Mouse (Mus musculus): ENCODE data around the gene Gprin1.
"Not testable (repeated sequence)": the region's sequence is repeated elsewhere in the genome, so short reads cannot be mapped to it uniquely, and the experiment has no call there.

Gprin1 gene

DNA sequence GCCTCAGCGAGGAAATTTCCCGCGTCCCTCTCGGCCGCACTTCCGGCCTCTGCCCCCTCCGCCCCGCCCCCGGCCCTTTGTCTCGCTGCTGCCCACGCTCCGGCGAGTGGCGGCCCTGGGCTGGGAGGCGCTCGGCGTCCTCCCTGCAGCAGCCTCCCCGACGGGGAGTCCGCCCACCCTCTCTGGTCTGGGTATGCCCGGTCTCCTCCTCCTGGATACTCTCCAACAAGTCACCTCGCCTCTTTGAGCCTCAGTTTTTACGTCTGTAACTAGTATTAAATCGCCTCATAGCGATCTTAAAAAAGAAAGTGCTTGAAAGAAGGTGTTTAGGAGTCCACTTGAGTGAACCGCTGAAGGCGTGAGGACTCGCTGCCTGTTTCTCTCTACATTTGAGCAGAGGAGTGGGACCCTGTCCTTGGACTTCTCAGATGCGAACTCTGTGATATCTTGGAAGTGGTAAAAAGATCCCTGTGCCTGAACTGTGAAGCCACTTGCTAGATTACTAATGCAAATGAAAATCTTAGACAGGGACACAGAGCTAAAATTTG is at the start of gene Gprin1:
Gene Gprin1 (minus strand): TSS at position 11 of the 548 bp plus-strand sequence.
- no peak for DNase-seq (ENCODE audit: low spot score in 2 of 2)

DNA sequence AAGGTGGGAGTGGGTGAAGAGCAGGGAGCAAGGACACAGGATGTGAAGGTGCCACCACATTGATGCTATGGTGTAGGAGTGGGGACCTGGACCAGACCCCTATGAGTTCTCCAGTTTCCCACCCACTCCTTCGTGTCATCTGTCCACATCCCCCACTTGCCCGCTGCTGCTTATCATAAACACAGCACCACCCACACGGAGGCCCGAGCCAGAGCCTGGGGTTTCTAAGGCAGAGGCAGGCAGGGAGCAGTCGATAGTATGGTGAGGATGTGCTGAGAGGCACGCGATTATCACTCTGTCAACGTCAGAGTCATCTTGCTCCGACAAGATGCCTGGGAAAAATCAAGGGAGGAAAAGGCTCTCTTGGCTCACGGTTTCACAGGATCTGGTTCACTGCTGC is 49.1 kb upstream of the Gprin1 start:
- DNase-seq (ENCODE audit: low spot score in 2 of 2) = no peak

DNA sequence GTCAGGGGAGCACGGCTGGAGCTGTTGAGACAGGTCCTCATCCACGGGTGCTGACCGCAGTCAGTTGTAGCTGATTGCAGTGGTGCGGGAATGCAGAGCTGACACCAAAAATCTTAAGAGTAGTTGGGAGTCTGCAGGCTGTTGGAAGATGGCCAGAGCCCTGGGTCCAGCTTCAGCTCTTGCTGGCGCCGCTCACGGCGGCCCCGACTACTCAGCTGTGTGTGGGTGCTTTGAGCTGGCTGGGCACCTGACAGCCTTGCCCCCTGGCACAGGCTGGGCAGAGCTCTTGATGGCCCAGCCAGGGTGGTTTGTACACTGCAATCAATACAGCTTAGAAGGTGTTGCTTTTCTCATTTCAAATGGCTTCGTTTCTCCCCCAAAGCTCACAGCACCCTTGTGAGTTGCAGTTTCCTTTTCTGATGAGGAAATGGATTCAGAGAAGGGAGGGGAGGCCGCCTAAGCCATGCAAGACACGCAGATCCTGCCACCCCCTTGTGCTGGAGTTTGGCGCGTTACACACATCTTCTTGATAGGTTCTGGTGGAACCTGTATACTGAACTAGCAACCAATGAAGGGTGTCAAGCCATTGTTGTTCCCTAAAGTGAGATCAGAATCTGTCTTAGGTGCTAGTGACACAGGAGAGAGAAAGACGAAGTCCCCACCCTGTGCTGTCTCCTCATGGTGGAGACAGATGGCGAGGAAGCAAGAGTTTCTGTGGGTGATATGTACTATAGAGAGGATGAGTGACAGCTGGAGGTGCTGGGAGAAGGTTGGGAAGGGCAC is 48.4 kb upstream of the Gprin1 start:
- DNase-seq (ENCODE audit: low spot score in 2 of 2) = no peak

DNA sequence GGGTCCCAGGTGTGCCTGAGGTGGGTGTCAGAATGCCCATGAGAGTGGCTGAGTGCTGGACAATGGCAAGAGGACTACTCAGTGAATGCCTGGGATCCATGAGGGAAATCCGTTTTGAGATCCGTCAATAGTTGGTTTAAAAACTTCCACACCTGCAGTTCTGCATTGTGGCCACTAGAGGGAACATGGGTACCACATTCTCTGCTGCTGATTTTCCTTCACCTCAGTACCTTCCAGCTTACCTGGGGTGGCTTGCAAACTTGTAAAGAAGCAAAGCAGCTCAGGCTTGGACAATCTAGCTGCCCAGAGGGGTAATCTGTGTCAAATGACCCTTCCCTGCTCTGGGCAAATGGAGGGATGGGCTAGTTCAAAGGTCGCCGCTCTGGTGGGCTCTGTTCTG is 47.7 kb upstream of the Gprin1 start:
- DNase-seq (ENCODE audit: low spot score in 2 of 2) = peak in 1 of 2 experiments; percentile 44

DNA sequence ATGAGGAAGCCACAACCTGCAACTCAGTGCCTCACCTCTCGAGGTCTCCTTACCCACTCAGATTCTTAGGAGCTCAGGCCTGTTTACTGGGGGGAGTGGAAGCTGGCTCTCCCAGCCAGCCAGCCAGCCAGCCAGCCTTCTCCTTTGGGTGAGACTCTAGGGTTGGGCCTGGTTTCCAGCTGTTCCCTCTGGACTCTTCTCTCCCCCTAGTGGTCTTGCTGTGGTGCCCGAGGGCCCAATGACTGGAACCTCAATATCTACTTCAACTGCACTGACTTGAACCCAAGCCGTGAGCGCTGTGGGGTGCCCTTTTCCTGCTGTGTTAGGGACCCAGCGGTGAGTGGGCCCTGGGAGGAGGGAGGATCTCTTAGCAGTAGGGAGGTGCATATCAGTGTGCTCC is 45.2 kb upstream of the Gprin1 start:
- DNase-seq (ENCODE audit: low spot score in 2 of 2) = no peak

DNA sequence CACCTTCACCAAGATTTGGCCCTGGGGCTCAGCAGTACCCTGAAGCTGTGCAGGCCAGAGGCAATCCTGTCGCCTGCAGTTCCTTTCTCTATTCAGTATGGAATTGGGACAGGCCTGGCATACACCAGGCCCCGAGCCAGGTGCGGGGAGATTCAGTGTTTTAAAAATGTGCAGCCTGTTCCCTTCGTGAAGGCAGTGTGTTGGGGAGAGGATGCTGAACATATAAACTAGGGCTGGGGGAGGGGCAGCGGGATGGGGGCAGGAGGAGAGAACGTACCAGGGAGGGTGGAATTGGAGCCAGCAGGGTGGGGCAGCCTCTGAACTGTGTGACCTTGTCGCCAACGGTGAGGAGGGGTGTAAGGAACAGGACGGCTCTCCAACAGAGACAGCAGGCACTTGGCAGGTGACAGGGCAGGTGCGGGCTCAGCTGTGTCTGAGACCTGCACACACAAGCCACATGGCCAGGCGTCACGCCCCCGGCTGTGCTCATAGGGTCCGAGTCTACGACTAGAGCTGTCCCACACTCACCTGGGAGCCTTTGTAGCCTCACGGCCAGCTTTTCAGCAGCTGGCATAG is 44.4 kb upstream of the Gprin1 start:
- no peak for DNase-seq (ENCODE audit: low spot score in 2 of 2)

DNA sequence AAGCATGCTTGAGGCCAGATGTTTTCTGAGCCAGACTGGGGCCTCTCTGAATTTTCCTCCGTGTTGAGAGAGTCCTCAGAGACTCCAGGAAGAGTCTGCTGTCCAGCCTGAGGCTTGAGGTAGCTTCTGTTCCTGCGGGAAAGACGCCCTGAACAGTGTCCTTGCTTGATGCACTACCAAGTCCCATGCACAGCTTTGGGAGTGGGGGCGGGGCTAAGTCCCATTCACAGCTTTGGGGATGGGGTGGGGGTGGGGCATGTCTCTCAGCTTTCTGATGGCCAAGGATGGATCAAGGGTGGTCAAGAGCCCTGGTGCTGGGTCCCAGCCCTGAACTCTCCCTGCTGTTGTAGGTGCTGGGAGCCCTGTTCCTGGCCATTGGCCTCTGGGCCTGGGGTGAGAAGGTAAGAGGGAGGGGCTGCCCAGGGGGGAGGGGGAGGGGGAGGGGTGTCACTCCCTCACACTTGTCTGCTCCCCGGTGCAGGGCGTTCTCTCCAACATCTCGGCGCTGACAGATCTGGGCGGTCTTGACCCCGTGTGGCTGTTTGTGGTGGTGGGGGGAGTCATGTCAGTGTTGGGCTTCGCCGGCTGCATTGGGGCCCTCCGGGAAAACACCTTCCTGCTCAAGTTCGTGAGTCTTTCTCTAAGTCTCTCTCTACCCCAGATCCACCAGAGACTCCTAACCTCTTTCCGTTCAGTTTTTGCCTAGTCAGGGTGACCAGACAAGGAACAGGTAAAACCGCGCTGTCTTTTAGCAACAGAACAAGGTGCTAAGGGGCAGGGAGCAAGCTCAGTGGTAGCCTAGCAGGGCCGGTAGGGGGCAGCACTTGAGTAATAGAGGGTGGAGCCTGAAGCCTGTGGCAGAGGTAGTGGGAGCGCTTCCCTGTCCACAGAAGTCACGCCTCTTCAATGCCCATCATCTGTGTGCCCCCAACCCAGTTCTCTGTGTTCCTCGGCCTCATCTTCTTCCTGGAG is 42.9 kb upstream of the Gprin1 start:
- DNase-seq (ENCODE audit: low spot score in 2 of 2) = peak in 1 of 2 experiments; percentile 47

DNA sequence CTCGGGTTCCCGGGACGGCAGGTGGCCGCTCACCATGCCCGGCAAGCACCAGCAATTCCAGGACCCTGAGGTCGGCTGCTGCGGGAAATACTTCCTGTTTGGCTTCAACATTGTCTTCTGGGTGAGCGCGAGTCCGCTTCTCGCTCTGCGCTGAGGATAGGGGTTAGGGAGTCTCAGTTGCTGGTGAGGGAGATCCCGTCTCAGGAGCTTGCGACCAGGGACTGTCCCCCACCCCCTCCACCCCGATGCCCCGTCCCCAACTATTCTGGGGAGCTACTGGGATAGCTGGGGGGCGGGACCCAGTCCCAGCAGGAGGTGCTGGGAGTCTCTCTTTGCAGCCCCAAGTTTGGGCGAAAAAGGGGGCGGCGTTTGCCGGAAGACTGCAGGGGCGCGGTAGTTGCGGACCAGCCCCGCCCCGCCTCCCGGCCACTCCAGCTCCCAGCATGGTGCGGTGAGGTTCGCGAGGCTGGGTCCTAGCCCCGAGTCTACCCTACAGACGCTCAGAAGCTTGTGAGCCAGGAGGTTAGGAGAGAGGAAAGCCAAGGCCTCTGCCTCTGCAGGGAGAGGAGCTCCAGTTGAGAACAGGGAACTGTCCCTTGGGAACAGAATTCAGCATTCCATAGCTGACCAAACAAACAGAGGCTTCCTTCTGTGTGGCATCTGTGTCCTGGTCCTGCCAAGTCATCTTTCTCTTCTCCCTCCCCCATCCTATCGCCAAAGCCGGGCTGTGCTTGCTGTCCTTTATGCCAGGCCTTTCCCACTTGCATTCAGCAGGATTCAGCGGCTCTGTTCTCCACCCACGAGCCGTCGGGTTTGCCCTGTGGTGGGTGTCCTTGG is 40.1 kb upstream of the Gprin1 start:
- peak in 1 of 2 experiments; percentile 32 for DNase-seq (ENCODE audit: low spot score in 2 of 2)

DNA sequence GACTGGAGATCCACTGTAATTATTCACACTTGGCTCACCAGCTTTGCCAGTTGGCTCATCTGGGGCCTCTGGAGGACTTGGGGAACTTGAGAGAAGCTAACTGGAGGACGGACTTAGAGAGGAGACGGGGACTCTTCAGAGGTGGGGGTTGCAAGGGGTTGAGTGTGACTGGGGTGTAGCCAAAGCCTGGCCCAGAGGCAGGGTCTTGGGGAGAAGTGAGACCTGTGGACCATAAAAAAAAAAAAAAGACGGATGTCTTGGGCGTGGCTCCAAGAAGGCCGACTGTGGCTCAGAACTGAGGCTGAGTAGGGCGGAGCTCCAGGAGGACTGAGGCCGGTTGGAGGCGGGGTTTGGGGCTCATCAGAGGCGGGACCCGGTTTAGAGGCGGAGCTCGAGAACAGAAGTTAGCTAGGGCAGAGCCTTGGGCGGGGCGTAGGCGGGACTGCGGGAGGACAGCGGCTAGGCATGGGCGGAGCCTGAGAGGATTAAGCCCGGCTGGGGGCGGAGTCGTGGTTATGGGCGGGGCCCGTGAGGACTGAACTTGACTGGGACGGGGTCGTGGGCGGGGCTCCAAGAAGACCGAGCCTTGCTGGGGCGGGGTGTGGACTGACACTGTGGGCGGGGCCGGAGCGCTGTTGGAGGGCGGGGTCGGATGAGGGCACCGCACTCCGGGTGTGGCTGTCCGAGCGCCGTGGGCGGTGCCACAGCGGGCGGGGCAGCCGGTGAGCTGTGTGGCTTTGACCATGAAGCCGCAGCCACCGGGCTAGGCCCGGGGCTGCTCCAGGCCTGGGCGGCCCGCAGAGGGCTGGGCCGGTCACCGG is 39.3 kb upstream of the Gprin1 start, which contains the start of gene Tspan17:
Gene Tspan17 (plus strand): TSS at position 638 of the 821 bp plus-strand sequence.
- peak; percentile 58 to 91 for DNase-seq (ENCODE audit: low spot score in 2 of 2)

DNA sequence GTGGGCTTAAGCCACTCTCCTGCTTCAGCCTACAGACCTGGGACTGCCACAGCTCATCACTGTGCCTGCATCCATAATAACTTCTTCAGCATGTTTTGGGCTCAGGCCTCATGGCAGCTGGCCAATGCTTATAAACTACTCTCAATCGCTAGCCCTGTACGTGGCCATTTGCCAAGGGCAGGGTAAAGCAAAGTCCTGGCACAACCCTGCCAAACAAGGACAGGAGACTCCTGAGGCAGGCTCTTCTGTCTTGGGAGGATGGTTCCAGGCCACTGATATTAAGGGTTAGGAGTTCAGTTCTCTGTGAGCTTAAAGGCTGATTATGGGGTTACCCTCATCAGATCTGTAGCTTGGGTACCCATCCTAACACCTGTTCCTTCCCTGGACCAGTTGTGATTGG is 37.9 kb upstream of the Gprin1 start:
- not testable (repeated sequence) for DNase-seq (ENCODE audit: low spot score in 2 of 2)

DNA sequence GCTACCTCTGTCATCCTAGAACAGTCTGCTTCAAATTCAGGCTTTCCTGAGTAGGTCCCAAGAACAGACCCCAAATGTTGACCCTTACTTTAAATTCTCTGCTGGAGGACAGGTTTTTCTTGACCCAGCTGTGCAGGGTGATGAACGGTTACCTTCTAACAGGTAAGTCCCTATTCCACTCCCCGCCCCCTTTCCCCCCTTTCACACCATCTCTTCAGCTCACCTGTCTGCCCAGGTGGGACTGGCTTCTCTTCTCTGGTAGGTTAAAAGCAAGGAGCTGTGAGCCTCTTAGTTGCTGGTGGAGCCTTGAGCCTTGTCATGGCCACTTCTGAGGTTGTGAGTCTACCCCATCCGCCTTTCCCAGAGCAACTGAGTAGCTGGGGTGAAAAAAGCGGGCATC is 34.0 kb upstream of the Gprin1 start, which contains the start of gene Eif4e1b:
Gene Eif4e1b (plus strand): TSS at position 301 of the 400 bp plus-strand sequence.
- no peak for DNase-seq (ENCODE audit: low spot score in 2 of 2)

DNA sequence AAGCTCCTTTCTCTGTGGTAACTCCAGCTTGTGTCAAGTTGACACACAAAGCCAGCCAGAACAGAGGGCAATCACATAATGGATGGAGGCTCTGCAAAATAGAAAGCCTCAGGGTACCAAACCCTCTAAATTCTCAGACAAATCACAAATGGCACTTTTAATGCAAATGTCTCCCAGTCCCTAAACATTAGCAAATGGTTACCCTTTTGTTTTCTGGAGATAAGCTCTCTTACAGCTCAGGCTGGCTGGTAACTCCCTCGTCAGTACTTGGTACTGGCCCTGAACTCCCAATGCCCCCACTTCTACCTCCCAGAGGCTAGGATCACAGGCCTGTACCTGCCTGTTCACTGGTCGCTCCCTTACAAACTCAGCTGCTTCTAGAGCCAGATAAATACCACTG is 33.6 kb upstream of the Gprin1 start:
- no peak for DNase-seq (ENCODE audit: low spot score in 2 of 2)

DNA sequence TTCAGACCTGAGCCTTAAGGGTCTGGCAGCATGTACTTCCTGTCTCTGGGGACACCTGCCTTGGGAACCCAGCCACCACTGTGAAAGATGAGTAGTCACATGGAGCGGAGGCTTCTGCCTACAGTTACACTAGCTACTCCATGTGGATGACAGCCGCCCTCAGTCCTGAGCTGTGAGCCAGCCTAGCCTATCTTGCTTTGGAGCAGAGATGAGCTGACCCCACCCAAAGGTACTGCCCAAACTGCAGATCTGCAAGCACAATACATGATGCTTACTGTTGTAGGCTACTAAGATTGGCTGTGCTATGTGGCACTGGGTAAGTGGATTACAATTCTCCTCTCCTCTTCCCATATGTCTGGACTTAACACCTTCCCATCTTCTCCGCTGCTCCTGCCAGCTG is 31.4 kb upstream of the Gprin1 start:
- no peak for DNase-seq (ENCODE audit: low spot score in 2 of 2)

DNA sequence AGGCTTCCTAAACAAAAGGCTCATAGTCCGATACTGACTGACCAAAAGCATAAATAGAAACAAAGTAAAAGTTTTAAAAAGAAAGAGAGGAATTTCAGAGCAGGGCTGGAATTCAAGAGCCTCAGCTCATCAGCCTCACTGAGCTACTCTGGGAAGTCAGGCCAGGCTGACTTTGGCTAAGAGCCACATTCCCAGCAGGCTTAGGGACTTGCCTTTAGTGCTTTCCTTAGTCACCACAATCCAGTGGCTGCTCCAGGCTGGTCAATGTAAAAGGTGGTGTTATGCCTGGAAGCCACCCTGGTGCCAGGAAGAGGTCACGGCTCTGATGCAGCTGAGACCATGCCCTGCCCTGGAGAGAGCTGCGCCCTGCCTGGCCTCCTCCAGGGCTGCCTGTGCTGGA is 30.9 kb upstream of the Gprin1 start:
- no peak for DNase-seq (ENCODE audit: low spot score in 2 of 2)

DNA sequence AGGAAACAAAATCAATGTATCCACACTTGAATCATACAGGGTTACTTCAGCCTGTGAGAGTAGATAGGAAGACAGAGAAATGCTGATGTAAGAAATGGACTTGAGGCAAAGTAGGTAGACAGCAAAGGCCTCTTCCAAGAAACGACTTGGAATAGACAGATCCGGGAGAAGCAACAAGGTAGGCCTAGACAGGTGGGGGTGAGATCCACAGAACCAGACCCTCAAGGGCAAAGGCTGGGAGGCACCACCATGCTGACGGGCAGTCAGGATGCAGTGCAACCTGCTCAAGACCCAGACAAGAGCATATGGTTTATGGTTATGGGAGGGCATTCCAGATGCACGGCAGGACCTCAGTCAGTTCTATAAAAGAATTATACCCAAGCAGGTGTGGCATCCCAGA is 17.3 kb upstream of the Gprin1 start:
- DNase-seq (ENCODE audit: low spot score in 2 of 2) = no peak

DNA sequence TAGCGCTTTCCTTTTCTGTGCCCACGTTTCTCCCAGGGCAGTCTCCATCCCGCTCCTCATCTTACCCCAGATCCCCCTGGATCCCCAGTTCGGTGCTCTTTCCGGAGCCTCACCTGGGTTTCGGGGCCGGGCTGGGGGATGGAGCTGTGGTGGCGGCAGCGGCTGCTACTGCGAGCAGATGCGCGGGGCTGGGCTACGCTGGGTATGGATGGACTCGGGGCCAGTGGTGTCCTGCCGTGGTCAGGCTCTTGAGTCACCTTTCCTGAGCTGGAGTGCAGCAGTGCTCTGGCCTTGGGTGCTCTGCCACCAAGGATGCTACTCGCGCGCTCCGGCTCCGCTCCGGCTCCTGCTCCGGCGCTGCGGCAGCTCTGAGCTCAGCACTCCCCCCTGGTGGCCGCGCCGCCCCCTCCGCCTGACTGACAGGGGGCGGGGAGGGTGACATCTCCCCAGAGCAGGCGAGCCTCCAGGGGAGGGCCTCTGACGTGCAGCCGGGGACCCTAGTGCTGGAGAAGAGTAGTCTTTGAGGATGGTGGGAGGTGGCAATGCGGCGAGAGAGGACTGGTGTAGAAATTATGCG is 16.6 kb upstream of the Gprin1 start, which contains the start of gene Sncb:
Gene Sncb (minus strand): TSS at position 404 of the 577 bp plus-strand sequence.
- peak; percentile 17 to 69 for DNase-seq (ENCODE audit: low spot score in 2 of 2)

DNA sequence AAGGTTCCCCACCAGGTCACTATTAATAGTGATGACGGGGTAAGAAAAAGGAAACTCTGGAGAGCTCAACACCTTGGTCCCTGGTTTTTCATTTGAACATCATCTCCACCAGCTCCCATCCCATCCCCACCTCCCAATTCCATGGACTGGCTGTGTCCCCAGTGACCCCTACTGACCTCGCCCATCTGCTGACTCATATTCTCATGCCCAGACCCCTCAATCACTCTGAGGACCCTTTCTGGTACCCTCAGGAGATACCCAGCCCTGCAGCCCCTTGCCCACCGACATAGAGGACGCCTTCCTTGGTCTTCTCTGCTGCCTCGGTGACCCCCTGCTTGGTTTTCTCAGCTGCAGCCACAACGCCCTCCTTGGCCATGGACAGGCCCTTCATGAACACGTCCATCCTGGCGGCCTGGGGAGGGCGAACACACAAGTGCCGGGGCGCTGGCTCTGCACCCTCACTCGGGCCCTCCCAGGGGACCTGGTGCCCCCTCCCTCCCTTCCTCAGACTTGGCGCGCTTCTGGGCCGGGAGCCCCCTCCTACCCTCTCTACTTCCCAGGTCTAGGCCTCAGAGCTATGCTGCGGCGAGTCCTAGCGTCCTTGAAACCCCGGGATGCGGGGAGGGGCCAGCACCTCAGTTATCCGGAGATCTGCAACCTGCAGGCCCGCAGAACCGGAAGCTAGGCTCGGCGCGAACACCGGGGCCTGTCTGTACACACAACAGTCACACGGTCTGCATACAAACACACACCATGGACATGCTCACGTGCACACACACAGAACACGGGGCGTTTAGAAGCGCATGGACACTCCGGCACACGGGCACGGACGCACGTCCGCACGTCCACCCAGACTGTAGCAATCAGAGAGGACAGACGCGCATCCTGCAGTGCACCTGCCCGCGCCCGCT is 15.9 kb upstream of the Gprin1 start:
- no peak for DNase-seq (ENCODE audit: low spot score in 2 of 2)

DNA sequence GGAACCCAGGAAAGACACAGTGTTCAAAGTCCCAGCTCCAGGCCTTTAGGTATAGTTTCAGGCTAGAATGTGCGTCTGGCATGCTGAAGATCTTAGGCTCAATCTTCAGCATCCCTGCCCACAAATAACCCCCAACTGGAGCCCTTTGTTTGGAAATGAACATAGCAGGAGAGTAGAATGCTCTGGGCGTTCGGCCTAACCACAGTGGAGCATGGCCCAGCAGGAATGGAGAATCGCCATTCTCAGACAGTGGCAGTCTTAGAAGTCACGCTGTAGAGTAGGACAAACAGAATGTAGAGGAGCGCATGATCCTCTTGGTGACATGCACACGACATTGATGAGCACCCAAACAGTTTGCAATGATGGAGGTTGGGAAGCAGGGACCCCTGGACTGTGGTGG is 11.2 kb upstream of the Gprin1 start:
- no peak for DNase-seq (ENCODE audit: low spot score in 2 of 2)
